Mouse (Mus musculus): ENCODE data around the gene Dnajb5. TPM values are rescaled to one million over a fixed set of nuclear protein-coding genes. Genes with fewer than 3 reads are reported as not detected.
"Not testable (repeated sequence)": the region's sequence is repeated elsewhere in the genome, so short reads cannot be mapped to it uniquely, and the experiment has no call there.

Gene Dnajb5
- polyA plus RNA-seq, 1 experiment: 8.1 TPM

DNA sequence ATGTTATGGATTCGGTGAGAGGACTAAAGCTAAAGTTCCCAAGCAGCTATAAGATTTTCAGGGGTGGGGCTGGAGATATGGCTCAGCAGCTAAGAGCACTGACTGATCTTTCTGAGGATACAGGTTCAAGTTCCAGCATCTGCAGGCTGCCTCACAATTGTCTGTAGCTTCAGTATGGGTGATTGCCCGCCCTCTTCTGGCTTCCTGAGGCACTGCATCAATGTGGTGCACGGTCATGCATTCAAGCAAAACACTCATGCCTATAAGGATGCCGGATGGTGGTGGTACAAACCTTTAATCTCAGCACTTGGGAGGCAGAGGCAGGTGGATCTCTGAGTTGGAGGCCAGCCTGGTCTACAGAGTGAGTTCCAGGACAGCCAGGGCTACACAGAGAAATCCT, 12.0 kb downstream of the Dnajb5 start:
- Histone ChIP-seq H3K36me3 (ENCODE audit: control insufficient read depth, insufficient read depth, low read length) (no peaks in the 10 kb centered on the region), H3K4me3 (ENCODE audit: insufficient read depth, low read depth, low read length) (no peak overlapping the region), H3K27ac (ENCODE audit: insufficient read depth, low read depth, low read length) (no peak overlapping the region), H3K27me3 (replicated peaks; ENCODE audit: control insufficient read depth, insufficient read depth, low read length) (no peaks in the 10 kb centered on the region), H3K4me1 (ENCODE audit: control insufficient read depth, insufficient read depth, low read length) (no peaks in the 10 kb centered on the region)
- TF ChIP-seq CTCF (conservative IDR thresholded peaks at IDR 0.05; ENCODE audit: insufficient read depth, insufficient read length, low read depth, low read length) (peak; percentile 85), POLR2A (IDR thresholded peaks at IDR 0.05; ENCODE audit: low read depth, low read length) (no peak)
- DNase-seq: peak; percentile 75
- WGBS: 26% methylated on average over 4 of the region's 4 CpGs

DNA sequence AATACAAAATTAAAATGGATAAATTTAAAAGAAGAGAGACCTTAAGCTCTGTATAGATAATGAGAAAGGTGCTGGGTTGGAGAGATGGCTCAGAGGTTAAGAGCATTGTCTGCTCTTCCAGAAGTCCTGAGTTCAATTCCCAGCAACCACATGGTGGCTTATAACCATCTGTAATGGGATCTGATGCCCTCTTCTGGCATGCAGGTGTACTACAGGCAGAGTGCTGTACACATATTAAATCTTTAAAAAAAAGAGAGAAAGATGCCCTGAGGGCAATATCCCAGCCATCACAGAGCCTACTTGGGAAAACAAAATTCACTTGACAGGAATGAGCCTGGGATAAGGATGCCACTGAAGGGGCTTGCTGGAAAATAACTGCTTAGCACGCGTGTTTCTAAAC, 13.9 kb downstream of the Dnajb5 start:
- WGBS: 94% methylated on average over 2 of the region's 2 CpGs
- no peaks in the 10 kb centered on the region for H3K36me3 ChIP-seq (ENCODE audit: control insufficient read depth, insufficient read depth, low read length)
- no peak for TF ChIP-seq POLR2A (IDR thresholded peaks at IDR 0.05; ENCODE audit: low read depth, low read length)
- TF ChIP-seq CTCF (conservative IDR thresholded peaks at IDR 0.05; ENCODE audit: insufficient read depth, insufficient read length, low read depth, low read length): 0 out of 2 replicates have a peak, but pooled peaks have one; percentile 4
- no peak for DNase-seq
- no peak overlapping the region for H3K27ac ChIP-seq (ENCODE audit: insufficient read depth, low read depth, low read length)
- H3K27me3 ChIP-seq (replicated peaks; ENCODE audit: control insufficient read depth, insufficient read depth, low read length): no peaks in the 10 kb centered on the region
- no peak overlapping the region for H3K4me3 ChIP-seq (ENCODE audit: insufficient read depth, low read depth, low read length)
- H3K4me1 ChIP-seq (ENCODE audit: control insufficient read depth, insufficient read depth, low read length): no peaks in the 10 kb centered on the region

DNA sequence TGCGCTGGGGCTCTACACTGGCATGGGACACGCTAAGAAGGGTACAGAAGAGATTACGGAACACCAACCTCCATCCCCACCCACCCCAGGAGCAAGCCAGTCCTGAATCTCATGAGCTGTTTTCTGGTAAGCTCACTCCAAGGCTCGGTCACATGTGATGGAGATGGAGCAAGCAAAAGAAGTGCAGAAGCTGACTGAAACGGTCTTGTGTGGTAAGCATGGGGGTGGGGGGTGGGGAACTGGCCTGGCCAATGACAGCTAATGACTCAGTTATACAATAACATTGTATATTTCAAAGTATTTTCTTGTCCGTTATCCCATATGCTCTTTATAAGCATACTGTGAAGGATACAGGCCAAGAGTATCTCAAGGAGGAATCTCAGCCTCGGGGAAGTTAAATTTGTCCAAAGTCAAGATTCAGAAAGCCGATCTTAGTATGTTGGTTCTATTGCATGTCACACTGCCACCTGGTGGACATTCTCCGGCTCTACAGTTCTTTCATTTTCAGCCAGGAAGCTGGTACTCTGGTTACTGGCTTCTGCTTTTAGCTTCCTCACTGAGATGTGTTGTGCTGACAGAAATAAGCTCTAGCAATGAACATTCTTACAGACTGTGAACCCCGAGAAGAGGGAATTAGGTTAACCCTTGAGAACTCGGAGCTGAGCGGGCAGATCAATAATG, 15.6 kb downstream of the Dnajb5 start:
- H3K36me3 ChIP-seq (ENCODE audit: control insufficient read depth, insufficient read depth, low read length): no peaks in the 10 kb centered on the region
- WGBS: 20% methylated on average over 12 of the region's 12 CpGs
- H3K27me3 ChIP-seq (replicated peaks; ENCODE audit: control insufficient read depth, insufficient read depth, low read length): no peaks in the 10 kb centered on the region
- peak; percentile 62 for DNase-seq
- H3K4me1 ChIP-seq (ENCODE audit: control insufficient read depth, insufficient read depth, low read length): no peaks in the 10 kb centered on the region
- no peak overlapping the region for H3K4me3 ChIP-seq (ENCODE audit: insufficient read depth, low read depth, low read length)
- H3K27ac ChIP-seq (ENCODE audit: insufficient read depth, low read depth, low read length): no peak overlapping the region
- no peak for TF ChIP-seq POLR2A (IDR thresholded peaks at IDR 0.05; ENCODE audit: low read depth, low read length)
- peak; percentile 46 for TF ChIP-seq CTCF (conservative IDR thresholded peaks at IDR 0.05; ENCODE audit: insufficient read depth, insufficient read length, low read depth, low read length)

DNA sequence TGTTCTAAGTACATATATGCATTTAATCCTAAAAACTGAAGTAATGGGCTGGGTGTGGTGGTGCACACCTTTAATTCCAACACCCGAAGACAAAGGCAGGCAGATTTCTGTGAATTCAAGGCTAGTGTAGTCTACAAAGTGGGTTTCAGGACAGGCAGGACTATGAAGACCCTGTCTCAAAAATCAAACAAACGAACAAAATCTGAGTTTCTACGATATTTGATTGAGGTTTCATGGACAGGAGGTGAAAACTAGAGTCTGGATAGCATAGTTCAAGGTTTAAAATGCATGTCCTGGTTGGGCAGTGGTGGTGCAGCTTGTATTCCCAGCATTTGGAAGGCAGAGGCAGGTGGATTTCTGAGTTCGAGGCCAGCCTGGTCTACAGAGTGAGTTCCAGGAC, 19.7 kb downstream of the Dnajb5 start, which contains the start of gene 1700022I11Rik:
Gene 1700022I11Rik, plus strand, starts transcription at position 301 of the 400 bp plus-strand sequence.
- no peak for DNase-seq
- Histone ChIP-seq H3K4me1 (ENCODE audit: control insufficient read depth, insufficient read depth, low read length) (no peaks in the 10 kb centered on the region), H3K27me3 (replicated peaks; ENCODE audit: control insufficient read depth, insufficient read depth, low read length) (no peaks in the 10 kb centered on the region), H3K4me3 (ENCODE audit: insufficient read depth, low read depth, low read length) (no peak within 1 kb of the TSS), H3K36me3 (ENCODE audit: control insufficient read depth, insufficient read depth, low read length) (no peaks in the 10 kb centered on the region), H3K27ac (ENCODE audit: insufficient read depth, low read depth, low read length) (no peak within 1 kb of the TSS)
- WGBS: 88% methylated on average over 4 of the region's 4 CpGs
- no peak for TF ChIP-seq CTCF (conservative IDR thresholded peaks at IDR 0.05; ENCODE audit: insufficient read depth, insufficient read length, low read depth, low read length)
- TF ChIP-seq POLR2A (IDR thresholded peaks at IDR 0.05; ENCODE audit: low read depth, low read length): no peak

DNA sequence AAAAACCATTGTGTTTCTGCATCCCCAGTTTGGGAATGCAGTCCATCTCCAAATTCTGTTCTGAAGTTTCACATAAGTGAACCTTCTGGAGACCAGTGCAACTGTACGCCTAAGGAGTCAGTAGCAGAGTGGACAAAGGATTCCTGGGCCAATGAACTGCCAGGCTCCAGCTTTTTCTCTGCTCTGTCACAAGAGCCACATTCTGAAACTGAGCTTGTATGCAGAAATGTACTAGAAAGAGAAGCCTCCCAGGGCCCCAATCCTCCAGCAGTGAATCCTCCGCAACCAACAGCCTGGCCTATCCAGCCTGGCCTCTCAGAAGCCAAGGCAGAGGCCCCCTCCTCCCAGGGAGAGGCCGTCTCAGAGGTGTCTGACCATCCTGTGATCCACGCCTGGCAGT, 23.3 kb downstream of the Dnajb5 start:
- no peak for TF ChIP-seq POLR2A (IDR thresholded peaks at IDR 0.05; ENCODE audit: low read depth, low read length)
- no peak for TF ChIP-seq CTCF (conservative IDR thresholded peaks at IDR 0.05; ENCODE audit: insufficient read depth, insufficient read length, low read depth, low read length)
- H3K4me3 ChIP-seq (ENCODE audit: insufficient read depth, low read depth, low read length): no peak overlapping the region
- H3K4me1 ChIP-seq (ENCODE audit: control insufficient read depth, insufficient read depth, low read length): no peaks in the 10 kb centered on the region
- H3K27ac ChIP-seq (ENCODE audit: insufficient read depth, low read depth, low read length): no peak overlapping the region
- H3K27me3 ChIP-seq (replicated peaks; ENCODE audit: control insufficient read depth, insufficient read depth, low read length): no peaks in the 10 kb centered on the region
- no peak for DNase-seq
- no peaks in the 10 kb centered on the region for H3K36me3 ChIP-seq (ENCODE audit: control insufficient read depth, insufficient read depth, low read length)
- WGBS: 76% methylated on average over 4 of the region's 4 CpGs

DNA sequence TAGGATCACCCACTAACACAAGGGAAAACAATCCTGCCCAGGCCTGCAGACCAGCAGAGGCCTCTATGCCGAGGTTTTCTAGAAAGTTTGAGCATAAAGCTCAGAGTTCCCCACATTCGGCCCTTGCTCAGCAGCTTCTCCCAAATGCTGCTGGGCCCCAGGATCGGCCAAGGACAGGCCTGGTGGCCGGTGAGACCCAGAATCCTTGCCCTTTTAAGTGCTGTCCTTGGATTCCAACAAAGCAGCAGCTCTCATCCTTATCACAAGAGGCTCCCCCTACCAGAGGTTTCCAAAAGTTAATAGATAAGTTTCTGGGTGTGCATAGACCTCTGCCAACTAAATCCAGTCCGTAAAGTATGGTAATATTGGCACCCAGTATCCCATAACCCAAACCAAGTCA, 24.3 kb downstream of the Dnajb5 start:
- WGBS: 84% methylated on average over 5 of the region's 5 CpGs
- no peak overlapping the region for H3K4me3 ChIP-seq (ENCODE audit: insufficient read depth, low read depth, low read length)
- H3K27ac ChIP-seq (ENCODE audit: insufficient read depth, low read depth, low read length): no peak overlapping the region
- DNase-seq: no peak
- TF ChIP-seq CTCF (conservative IDR thresholded peaks at IDR 0.05; ENCODE audit: insufficient read depth, insufficient read length, low read depth, low read length): no peak
- TF ChIP-seq POLR2A (IDR thresholded peaks at IDR 0.05; ENCODE audit: low read depth, low read length): no peak
- no peaks in the 10 kb centered on the region for H3K4me1 ChIP-seq (ENCODE audit: control insufficient read depth, insufficient read depth, low read length)
- H3K36me3 ChIP-seq (ENCODE audit: control insufficient read depth, insufficient read depth, low read length): peaks cover 1% of the 10 kb centered on the region; the same call in 1 of the 2 replicates
- H3K27me3 ChIP-seq (replicated peaks; ENCODE audit: control insufficient read depth, insufficient read depth, low read length): no peaks in the 10 kb centered on the region

DNA sequence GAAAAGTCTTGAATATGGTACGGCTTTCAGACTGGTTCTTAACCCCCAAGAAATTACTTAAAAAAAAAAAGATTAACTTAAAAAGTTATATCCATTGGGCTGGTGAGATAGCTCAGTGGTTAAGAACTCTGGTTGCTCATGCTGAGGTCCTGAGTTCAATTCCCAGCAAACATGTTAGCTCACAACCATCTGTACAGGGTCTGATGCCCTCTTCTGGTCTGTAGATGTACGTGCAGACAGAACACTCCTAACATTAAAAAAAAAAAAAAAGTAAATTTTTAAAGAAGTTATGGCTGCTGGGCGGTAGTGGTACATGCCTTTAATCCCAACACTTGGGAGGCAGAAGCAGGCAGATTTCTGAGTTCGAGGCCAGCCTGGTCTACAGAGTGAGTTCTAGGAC, 28.4 kb downstream of the Dnajb5 start:
- 93% methylated on average over 4 of the region's 4 CpGs for WGBS
- Histone ChIP-seq H3K36me3 (ENCODE audit: control insufficient read depth, insufficient read depth, low read length) (peaks cover 7% of the 10 kb centered on the region), H3K27ac (ENCODE audit: insufficient read depth, low read depth, low read length) (no peak overlapping the region), H3K4me3 (ENCODE audit: insufficient read depth, low read depth, low read length) (no peak overlapping the region), H3K27me3 (replicated peaks; ENCODE audit: control insufficient read depth, insufficient read depth, low read length) (no peaks in the 10 kb centered on the region), H3K4me1 (ENCODE audit: control insufficient read depth, insufficient read depth, low read length) (no peaks in the 10 kb centered on the region)
- no peak for DNase-seq
- TF ChIP-seq POLR2A (IDR thresholded peaks at IDR 0.05; ENCODE audit: low read depth, low read length) (no peak), CTCF (conservative IDR thresholded peaks at IDR 0.05; ENCODE audit: insufficient read depth, insufficient read length, low read depth, low read length) (0 out of 2 replicates have a peak, but pooled peaks have one; percentile 12)

DNA sequence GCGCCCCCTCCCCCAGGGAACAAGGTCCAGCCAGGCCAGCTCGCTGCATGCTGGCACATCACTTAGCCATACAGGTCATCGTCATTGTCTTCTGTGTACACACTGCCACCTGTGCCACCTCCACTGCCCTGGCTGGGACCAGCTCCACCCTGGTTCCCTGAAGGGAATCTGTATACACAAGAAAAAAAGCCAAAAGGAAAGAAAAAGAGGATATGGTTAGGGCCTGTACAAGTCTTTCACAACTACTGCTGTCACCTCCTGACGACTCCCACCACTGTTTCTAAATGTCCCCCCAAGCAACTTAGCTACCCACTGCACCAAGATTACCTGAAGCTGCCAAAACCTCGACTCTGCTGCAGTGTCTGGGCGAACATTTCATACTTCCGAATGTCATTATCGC, 30.9 kb downstream of the Dnajb5 start:
- peaks cover 21% of the 10 kb centered on the region for H3K36me3 ChIP-seq (ENCODE audit: control insufficient read depth, insufficient read depth, low read length)
- H3K27me3 ChIP-seq (replicated peaks; ENCODE audit: control insufficient read depth, insufficient read depth, low read length); H3K4me1 ChIP-seq (ENCODE audit: control insufficient read depth, insufficient read depth, low read length); DNase-seq; H3K4me3 ChIP-seq (ENCODE audit: insufficient read depth, low read depth, low read length); H3K27ac ChIP-seq (ENCODE audit: insufficient read depth, low read depth, low read length): not testable (repeated sequence)
- WGBS: 79% methylated on average over 8 of the region's 8 CpGs
